Mouse (Mus musculus) CD4-positive, CD25-positive, alpha-beta regulatory T cell, adult 9 weeks (primary cell): ENCODE results near the gene Resf1. TPM values are rescaled to one million over a fixed set of nuclear protein-coding genes. Genes with fewer than 3 reads are reported as not detected.

Experiments used
- polyA plus RNA-seq: library from polyadenylated mRNA; unstranded; fragments of 100-300 nt; shearing (Covaris generic); gene quantifications from one replicate; pipeline ENCODE4 v1.2.1, GENCODE M21; 2017

The Resf1 gene
- polyA plus RNA-seq, result 247 TPM

DNA sequence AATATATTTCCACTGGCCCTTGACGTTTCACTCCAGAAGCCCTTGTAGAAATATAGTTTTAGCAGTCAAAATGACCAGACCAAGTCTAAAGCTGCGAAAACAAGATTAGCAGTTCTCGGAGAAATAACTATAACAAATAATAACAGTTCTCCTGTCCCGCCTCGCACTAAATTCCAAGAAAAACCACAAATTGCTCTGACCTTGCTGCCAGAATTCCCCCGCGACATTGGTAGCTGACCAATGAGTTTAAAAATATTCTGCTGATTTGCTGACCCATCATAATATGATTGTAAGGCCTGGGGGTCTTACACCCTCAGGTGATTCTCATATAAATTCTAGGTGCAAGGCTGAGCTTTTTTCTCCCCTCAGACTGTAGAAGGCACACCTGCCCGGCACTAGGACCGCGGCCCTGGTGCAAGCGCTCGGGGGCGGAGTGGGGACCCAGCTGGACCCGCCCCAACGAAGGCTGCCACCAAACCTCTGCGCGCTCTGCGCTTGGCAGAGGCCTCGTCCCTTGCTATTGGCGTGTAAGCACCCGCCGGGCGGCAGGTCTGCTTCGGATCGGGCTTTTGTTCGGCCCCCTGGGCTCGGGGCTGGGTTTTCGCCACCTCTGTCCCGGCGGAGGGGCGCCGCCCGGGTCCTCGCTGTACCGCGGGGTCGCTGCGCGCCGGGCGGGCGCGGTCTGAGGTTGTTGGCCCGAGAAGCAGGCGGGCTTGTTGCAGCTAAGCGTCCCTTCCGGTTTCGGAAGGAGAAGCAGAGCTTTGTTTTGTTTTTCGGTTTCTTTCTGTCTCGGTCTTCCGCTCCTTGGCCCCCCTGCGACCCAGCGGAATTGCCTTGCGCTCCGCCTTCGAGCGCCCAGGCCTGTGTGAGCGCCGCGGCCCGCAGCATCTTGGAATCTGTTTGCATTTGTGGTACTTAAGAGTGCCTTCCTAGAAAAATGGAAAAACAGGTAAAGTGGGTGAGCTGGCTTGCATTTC is at the start of gene Resf1:
Gene Resf1, plus strand, starts transcription at position 459 of the 977 bp plus-strand sequence.

Other genes with a start within 250 kb of the Resf1 start
- 0.15 TPM for gene Dennd5b, start 207.7 kb upstream of the Resf1 start, polyA plus RNA-seq
- gene Gm10203, start 179.2 kb upstream of the Resf1 start, polyA plus RNA-seq, result not detected
- 83.5 TPM for gene Etfbkmt, start 169.6 kb upstream of the Resf1 start, polyA plus RNA-seq
- 30.7 TPM for gene Amn1, start 120.7 kb upstream of the Resf1 start, polyA plus RNA-seq
- 9.4 TPM for gene Bicd1, start 99.5 kb downstream of the Resf1 start, polyA plus RNA-seq